Mouse (Mus musculus): ENCODE data around the gene Dgkz. TPM values are rescaled to one million over a fixed set of nuclear protein-coding genes. Genes with fewer than 3 reads are reported as not detected.

Dgkz gene
- polyA plus RNA-seq (2015; fragmentation: Nextera tagmentation; extraction: Ambion mirVana), result 32.1 and 32.4 TPM in 2 replicates

- Histone ChIP-seq H3K27ac (no peak within 1 kb of the TSS), H3K27me3 (ENCODE audit: insufficient read depth, low read length) (peaks cover 24% of the 10 kb centered on the region; the same call in 1 of the 2 replicates), H3K4me3 (replicated peaks; ENCODE audit: low read depth, low read length) (peak within 1 kb of the TSS; percentile 44), H3K4me1 (replicated peaks; ENCODE audit: insufficient read depth, low read length) (peaks cover 22% of the 10 kb centered on the region), H3K9me3 (replicated peaks; ENCODE audit: low read length) (no peaks in the 10 kb centered on the region), H3K4me2 (ENCODE audit: low read length) (peak within 1 kb of the TSS; percentile 67), H3K36me3 (ENCODE audit: insufficient read depth, low read length) (no peaks in the 10 kb centered on the region), H3K9ac (ENCODE audit: low read depth, low read length) (peak within 1 kb of the TSS; percentile 53)
- ATAC-seq (replicated peaks; ENCODE audit: low FRiP score, low read depth) (peak; percentile 31), DNase-seq (ENCODE audit: low spot score) (no peak)
- 2% methylated on average over 77 of the region's 79 CpGs for WGBS
- no peak for TF ChIP-seq CTCF (IDR thresholded peaks at IDR 0.05; ENCODE audit: low read depth)
Observed at GRCm38 (mm10) chr2:91975581-91976541, at the start of gene Dgkz. Gene Dgkz, minus strand, starts transcription at chr2:91975864.

- Histone ChIP-seq H3K4me2 (ENCODE audit: low read length) (no peak overlapping the region), H3K9me3 (replicated peaks; ENCODE audit: low read length) (no peaks in the 10 kb centered on the region), H3K36me3 (ENCODE audit: insufficient read depth, low read length) (no peaks in the 10 kb centered on the region), H3K4me3 (replicated peaks; ENCODE audit: low read depth, low read length) (no peak overlapping the region), H3K9ac (ENCODE audit: low read depth, low read length) (no peak overlapping the region), H3K27ac (no peak overlapping the region), H3K4me1 (replicated peaks; ENCODE audit: insufficient read depth, low read length) (0 out of 2 replicates have a peak, but pooled peaks cover 5% of the 10 kb centered on the region), H3K27me3 (ENCODE audit: insufficient read depth, low read length) (no peaks in the 10 kb centered on the region)
- no peak for DNase-seq (ENCODE audit: low spot score)
- ATAC-seq (replicated peaks; ENCODE audit: low FRiP score, low read depth), result no peak
- WGBS, result 94% methylated on average over 2 of the region's 2 CpGs
- TF ChIP-seq CTCF (IDR thresholded peaks at IDR 0.05; ENCODE audit: low read depth), result no peak
Observed at GRCm38 (mm10) chr2:92025202-92025601, 49.5 kb upstream of the Dgkz start.

- Histone ChIP-seq H3K36me3 (ENCODE audit: insufficient read depth, low read length) (no peaks in the 10 kb centered on the region), H3K4me1 (replicated peaks; ENCODE audit: insufficient read depth, low read length) (0 out of 2 replicates have a peak, but pooled peaks cover 9% of the 10 kb centered on the region), H3K9me3 (replicated peaks; ENCODE audit: low read length) (no peaks in the 10 kb centered on the region), H3K4me2 (ENCODE audit: low read length) (peak within 1 kb of the TSS; percentile 99), H3K4me3 (replicated peaks; ENCODE audit: low read depth, low read length) (peak within 1 kb of the TSS; percentile 85), H3K9ac (ENCODE audit: low read depth, low read length) (peak within 1 kb of the TSS; percentile 76), H3K27me3 (ENCODE audit: insufficient read depth, low read length) (no peaks in the 10 kb centered on the region), H3K27ac (peak within 1 kb of the TSS; percentile 51)
- no peak for TF ChIP-seq CTCF (IDR thresholded peaks at IDR 0.05; ENCODE audit: low read depth)
- DNase-seq (ENCODE audit: low spot score), result peak; percentile 83
- WGBS, result under 1% methylated on average over 27 of the region's 27 CpGs
- 0 out of 2 replicates have a peak, but pooled peaks have one; percentile 33 for ATAC-seq (replicated peaks; ENCODE audit: low FRiP score, low read depth)
Observed at GRCm38 (mm10) chr2:92024274-92024672, 48.6 kb upstream of the Dgkz start, which contains the start of gene Creb3l1. Gene Creb3l1, minus strand, starts transcription at chr2:92024502.

- H3K9ac ChIP-seq (ENCODE audit: low read depth, low read length), result peak overlapping the region; percentile 76
- H3K4me3 ChIP-seq (replicated peaks; ENCODE audit: low read depth, low read length), result peak overlapping the region; percentile 85
- WGBS, result 3% methylated on average over 56 of the region's 56 CpGs
- no peak; the same call in 1 of the 2 replicates for ATAC-seq (replicated peaks; ENCODE audit: low FRiP score, low read depth)
- peak overlapping the region; percentile 99 for H3K4me2 ChIP-seq (ENCODE audit: low read length)
- H3K4me1 ChIP-seq (replicated peaks; ENCODE audit: insufficient read depth, low read length), result peaks cover 13% of the 10 kb centered on the region; the same call in 1 of the 2 replicates
- H3K27me3 ChIP-seq (ENCODE audit: insufficient read depth, low read length), result no peaks in the 10 kb centered on the region
- no peaks in the 10 kb centered on the region for H3K36me3 ChIP-seq (ENCODE audit: insufficient read depth, low read length)
- H3K27ac ChIP-seq, result peak overlapping the region; percentile 51
- peak; percentile 72 for DNase-seq (ENCODE audit: low spot score)
- H3K9me3 ChIP-seq (replicated peaks; ENCODE audit: low read length), result no peaks in the 10 kb centered on the region
- TF ChIP-seq CTCF (IDR thresholded peaks at IDR 0.05; ENCODE audit: low read depth), result peak; percentile 69
Observed at GRCm38 (mm10) chr2:92023362-92024273, 48.0 kb upstream of the Dgkz start.

GRCm38 (mm10) chr2:92020676-92021265 is 45.1 kb upstream of the Dgkz start:
- no peak overlapping the region for H3K4me3 ChIP-seq (replicated peaks; ENCODE audit: low read depth, low read length)
- TF ChIP-seq CTCF (IDR thresholded peaks at IDR 0.05; ENCODE audit: low read depth), result no peak
- H3K9me3 ChIP-seq (replicated peaks; ENCODE audit: low read length), result no peaks in the 10 kb centered on the region
- no peaks in the 10 kb centered on the region for H3K27me3 ChIP-seq (ENCODE audit: insufficient read depth, low read length)
- peaks cover 23% of the 10 kb centered on the region for H3K4me1 ChIP-seq (replicated peaks; ENCODE audit: insufficient read depth, low read length)
- DNase-seq (ENCODE audit: low spot score), result peak; percentile 70
- H3K9ac ChIP-seq (ENCODE audit: low read depth, low read length), result 0 out of 2 replicates have a peak overlapping the region, but pooled peaks have one; percentile 23
- H3K4me2 ChIP-seq (ENCODE audit: low read length), result peak overlapping the region; percentile 23; the same call in 1 of the 2 replicates
- ATAC-seq (replicated peaks; ENCODE audit: low FRiP score, low read depth), result no peak
- no peaks in the 10 kb centered on the region for H3K36me3 ChIP-seq (ENCODE audit: insufficient read depth, low read length)
- peak overlapping the region; percentile 82 for H3K27ac ChIP-seq
- whole genome bisulfite sequencing, result 29% methylated on average over 4 of the region's 4 CpGs

Data from kidney, postnatal 0 days (tissue).